Mouse (Mus musculus) limb, embryonic 11.5 days (tissue): ENCODE measurements at regions not wholly inside any gene's neighbourhood (a gene's known extent, or its start where the extent isn't known, plus 50 kb on each side); places are given as distances from the start of the nearest gene placed in this dataset.

ENCODE experiments used
- ATAC-seq: fragments of 200-750 bp; cut with Nextera tagmentation; 2 replicates; pipeline ENCODE4 v1.8.0; 2017; ENCODE audit warnings: low read depth; ENCODE audit not compliant: insufficient number of reproducible peaks, low FRiP score, low TSS enrichment
- DNase-seq: peaks from one replicate; pipeline ENCODE4 v3.0.0-alpha.2; 2015; ENCODE audit warnings: low spot score
- H3K27ac ChIP-seq: fragments of 300-500 bp; sonication (generic); replicated peaks from 2 replicates; pipeline ENCODE4 v1.5.1; 2014; ENCODE audit warnings: low read depth, mild to moderate bottlenecking, low read length
- H3K27me3 ChIP-seq: fragments of 300-500 bp; sonication (generic); 2 replicates; pipeline ENCODE4 v1.6.1; 2014; ENCODE audit warnings: mild to moderate bottlenecking, low read length, mixed read lengths; ENCODE audit not compliant: control insufficient read depth, insufficient read depth
- H3K36me3 ChIP-seq: fragments of 300-500 bp; sonication (generic); 2 replicates; pipeline ENCODE4 v1.6.1; 2014; ENCODE audit warnings: mild to moderate bottlenecking, low read length, moderate library complexity, mixed read lengths; ENCODE audit not compliant: control insufficient read depth, insufficient read depth
- H3K4me1 ChIP-seq: fragments of 300-500 bp; sonication (generic); 2 replicates; pipeline ENCODE4 v1.6.1; 2014; ENCODE audit warnings: low read length, mixed read lengths; ENCODE audit not compliant: control insufficient read depth, insufficient read depth
- H3K4me2 ChIP-seq: fragments of 300-500 bp; sonication (generic); 2 replicates; pipeline ENCODE4 v1.6.1; 2014; ENCODE audit warnings: low read depth, mild to moderate bottlenecking, moderate library complexity; ENCODE audit not compliant: severe bottlenecking
- H3K4me3 ChIP-seq: fragments of 300-500 bp; sonication (generic); 2 replicates; pipeline ENCODE4 v1.5.1; 2014; ENCODE audit warnings: low read depth, low read length
- H3K9ac ChIP-seq: fragments of 300-500 bp; sonication (generic); 2 replicates; pipeline ENCODE4 v1.6.1; 2014; ENCODE audit warnings: mild to moderate bottlenecking, low read length
- H3K9me3 ChIP-seq: fragments of 300-500 bp; sonication (generic); 2 replicates; pipeline ENCODE4 v1.6.1; 2016; ENCODE audit warnings: low read length; ENCODE audit not compliant: control insufficient read depth
- WGBS: fragments of 180-500 bp; shearing (Covaris S2); extraction: QIAGEN DNeasy Blood & Tissue Kit; methylation state at CpG from one replicate; pipeline ENCODE4 v1.1.7; 2014; 5-methylcytosine and 5-hydroxymethylcytosine counted together

DNA sequence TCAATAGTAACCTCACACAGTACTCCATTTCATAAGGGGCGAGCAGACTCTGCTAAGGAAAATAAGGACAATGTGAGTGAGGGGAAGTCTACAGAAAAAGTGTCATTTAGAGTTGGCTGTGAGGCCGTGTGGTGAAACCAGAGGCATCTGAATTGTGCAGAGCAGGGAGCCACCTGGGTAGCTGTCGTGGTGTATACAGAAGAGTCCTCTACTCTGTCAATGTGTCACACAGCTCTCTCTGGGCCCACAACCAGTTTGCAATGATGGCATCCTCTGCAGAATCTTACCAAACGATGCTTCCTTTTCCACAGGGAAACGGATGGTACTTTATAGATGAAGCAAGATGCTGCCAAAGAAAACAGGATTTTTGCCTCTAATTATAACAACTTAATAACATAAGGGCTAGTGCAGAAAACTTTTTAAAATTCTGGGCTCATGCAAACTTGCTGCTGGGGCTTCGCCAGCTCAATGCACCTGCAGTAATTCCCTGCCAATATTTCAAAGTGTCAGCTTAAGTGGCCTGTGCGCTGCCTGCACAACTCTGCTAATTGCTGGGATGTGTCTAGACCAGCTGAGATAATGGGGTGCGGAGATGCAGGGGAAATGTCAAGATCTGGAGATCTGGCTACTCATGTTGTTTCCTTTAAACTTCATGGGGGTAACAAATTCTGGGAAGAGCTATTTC, 505.8 kb downstream of the Dok5 start:
- Histone ChIP-seq H3K4me3 (no peak overlapping the region), H3K9me3 (no peaks in the 10 kb centered on the region), H3K36me3 (no peaks in the 10 kb centered on the region), H3K27ac (no peak overlapping the region), H3K27me3 (no peaks in the 10 kb centered on the region), H3K9ac (no peak overlapping the region), H3K4me2 (no peak overlapping the region), H3K4me1 (no peaks in the 10 kb centered on the region)
- no peak for DNase-seq
- no peak for ATAC-seq
- WGBS: 55% methylated on average over 8 of the region's 8 CpGs

- no peaks in the 10 kb centered on the region for H3K9me3 ChIP-seq
- H3K9ac ChIP-seq: no peak overlapping the region
- no peaks in the 10 kb centered on the region for H3K36me3 ChIP-seq
- DNase-seq: no peak
- H3K27me3 ChIP-seq: no peaks in the 10 kb centered on the region
- no peak overlapping the region for H3K4me2 ChIP-seq
- H3K4me1 ChIP-seq: no peaks in the 10 kb centered on the region
- no peak overlapping the region for H3K27ac ChIP-seq
- no peak for ATAC-seq
- H3K4me3 ChIP-seq: no peak overlapping the region
These were observed 501.2 kb downstream of the Dok5 start for GRCm38 (mm10) chr2:171232812-171233211.

DNA sequence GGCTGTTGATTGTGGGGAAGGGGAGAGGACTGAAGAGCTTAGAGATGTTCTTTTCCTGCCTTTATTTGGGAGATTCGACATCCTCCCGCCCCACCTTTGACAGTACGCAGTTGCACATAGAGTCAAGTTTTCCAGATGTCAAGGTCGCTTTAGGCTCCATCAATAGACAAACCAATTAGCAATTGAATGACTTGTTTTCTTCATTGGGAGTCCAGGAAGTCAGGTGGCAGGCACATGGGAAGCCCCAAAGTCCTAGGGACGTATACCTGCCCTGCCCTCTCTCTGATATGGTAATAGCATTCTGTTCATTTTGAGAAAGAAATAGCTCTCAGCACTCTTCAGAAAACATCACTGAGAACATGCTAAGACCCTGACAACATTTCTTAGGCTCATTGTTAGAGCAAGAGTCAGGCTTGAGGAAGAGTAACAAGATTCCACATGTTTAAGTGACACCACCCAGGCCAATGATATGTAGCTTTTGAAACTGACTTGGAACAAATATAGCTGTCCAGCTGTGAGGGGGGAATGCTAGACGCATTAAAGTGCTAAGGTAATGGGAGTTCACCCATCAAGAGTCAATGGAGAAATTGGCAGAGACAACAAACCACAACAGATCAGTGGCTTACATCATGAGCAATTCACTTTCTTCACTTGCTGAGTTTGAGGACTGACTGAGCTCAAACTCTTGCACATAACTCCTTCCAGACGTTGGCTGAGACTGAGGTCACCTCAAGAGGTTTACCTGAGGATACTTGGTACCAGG, 499.9 kb downstream of the Dok5 start:
- Histone ChIP-seq H3K9me3 (no peaks in the 10 kb centered on the region), H3K4me1 (no peaks in the 10 kb centered on the region), H3K9ac (no peak overlapping the region), H3K4me3 (no peak overlapping the region), H3K36me3 (no peaks in the 10 kb centered on the region), H3K4me2 (no peak overlapping the region), H3K27me3 (no peaks in the 10 kb centered on the region), H3K27ac (no peak overlapping the region)
- ATAC-seq: no peak
- 70% methylated on average over 7 of the region's 7 CpGs for WGBS
- no peak for DNase-seq

DNA sequence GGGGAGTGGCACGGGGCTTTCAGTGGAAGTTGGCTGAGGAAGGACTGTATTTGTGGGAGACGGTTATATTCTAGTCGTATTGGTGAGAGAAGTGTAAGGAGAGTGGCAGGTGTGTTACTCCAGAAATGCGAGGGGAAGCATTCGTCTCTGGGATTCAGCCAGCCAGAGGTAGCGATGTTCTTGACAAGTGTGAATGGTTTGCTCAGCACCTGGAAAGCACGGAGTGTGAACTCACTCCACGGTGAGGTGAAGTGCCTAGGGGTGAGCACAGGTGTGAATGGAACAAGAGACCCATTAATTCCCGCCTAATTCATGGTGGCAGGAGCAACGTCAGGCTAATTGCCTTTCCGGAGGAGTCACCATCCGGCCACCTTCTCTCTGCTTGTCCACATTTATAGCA, 498.9 kb downstream of the Dok5 start:
- H3K4me2 ChIP-seq: no peak overlapping the region
- WGBS: 60% methylated on average over 12 of the region's 12 CpGs
- H3K27me3 ChIP-seq: no peaks in the 10 kb centered on the region
- H3K4me1 ChIP-seq: no peaks in the 10 kb centered on the region
- H3K9me3 ChIP-seq: no peaks in the 10 kb centered on the region
- H3K4me3 ChIP-seq: no peak overlapping the region
- DNase-seq (no peak), ATAC-seq (no peak)
- no peak overlapping the region for H3K9ac ChIP-seq
- H3K27ac ChIP-seq: no peak overlapping the region
- no peaks in the 10 kb centered on the region for H3K36me3 ChIP-seq

- Histone ChIP-seq H3K27ac (no peak overlapping the region), H3K27me3 (no peaks in the 10 kb centered on the region), H3K4me1 (no peaks in the 10 kb centered on the region), H3K36me3 (no peaks in the 10 kb centered on the region), H3K4me2 (no peak overlapping the region), H3K9me3 (no peaks in the 10 kb centered on the region), H3K9ac (no peak overlapping the region), H3K4me3 (no peak overlapping the region)
- 68% methylated on average over 3 of the region's 3 CpGs for WGBS
- no peak for ATAC-seq
- DNase-seq: no peak
These were observed 496.6 kb downstream of the Dok5 start for GRCm38 (mm10) chr2:171228229-171228628.

GRCm38 (mm10) chr2:171213792-171214191, 482.2 kb downstream of the Dok5 start:
- no peaks in the 10 kb centered on the region for H3K27me3 ChIP-seq
- H3K4me2 ChIP-seq: no peak overlapping the region
- no peaks in the 10 kb centered on the region for H3K9me3 ChIP-seq
- H3K9ac ChIP-seq: no peak overlapping the region
- H3K36me3 ChIP-seq: no peaks in the 10 kb centered on the region
- H3K4me1 ChIP-seq: no peaks in the 10 kb centered on the region
- ATAC-seq (no peak), DNase-seq (no peak)
- WGBS: 60% methylated on average over 6 of the region's 6 CpGs
- H3K27ac ChIP-seq: no peak overlapping the region
- H3K4me3 ChIP-seq: no peak overlapping the region

DNA sequence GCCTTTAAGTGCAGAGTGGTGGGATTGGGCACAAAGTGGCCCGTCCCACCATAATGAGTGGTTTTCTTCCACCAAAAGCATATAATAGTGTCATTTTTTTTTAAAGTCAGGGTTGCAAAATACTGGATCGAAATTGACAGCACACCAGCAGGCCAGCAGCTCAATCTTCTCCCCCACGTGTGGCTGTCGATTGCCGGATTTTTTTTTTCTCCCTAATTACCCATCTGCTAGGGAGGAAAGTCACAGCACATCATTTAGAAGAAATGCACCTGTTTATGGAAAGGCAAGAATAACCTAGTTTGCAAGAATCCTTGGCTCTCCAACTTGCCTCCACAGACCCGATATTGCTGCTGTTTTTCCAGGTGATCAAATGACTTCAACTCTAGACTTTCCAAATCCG, 464.9 kb downstream of the Dok5 start:
- Histone ChIP-seq H3K9ac (no peak overlapping the region), H3K9me3 (no peaks in the 10 kb centered on the region), H3K27me3 (no peaks in the 10 kb centered on the region), H3K4me1 (no peaks in the 10 kb centered on the region), H3K4me3 (no peak overlapping the region), H3K4me2 (no peak overlapping the region), H3K27ac (no peak overlapping the region), H3K36me3 (no peaks in the 10 kb centered on the region)
- DNase-seq (no peak), ATAC-seq (no peak)
- 79% methylated on average over 7 of the region's 7 CpGs for WGBS

- Histone ChIP-seq H3K4me3 (no peak overlapping the region), H3K36me3 (no peaks in the 10 kb centered on the region), H3K9me3 (no peaks in the 10 kb centered on the region), H3K4me1 (no peaks in the 10 kb centered on the region), H3K27ac (no peak overlapping the region), H3K4me2 (no peak overlapping the region), H3K27me3 (no peaks in the 10 kb centered on the region), H3K9ac (no peak overlapping the region)
- ATAC-seq (no peak), DNase-seq (no peak)
- 86% methylated on average over 5 of the region's 5 CpGs for WGBS
These were observed 460.6 kb downstream of the Dok5 start for GRCm38 (mm10) chr2:171192181-171192580.
